Mouse (Mus musculus): ENCODE measurements around the gene Apba3. TPM values are rescaled to one million over a fixed set of nuclear protein-coding genes. Genes with fewer than 3 reads are reported as not detected.

The Apba3 gene
- polyA plus RNA-seq, 1 experiment from 2014 or later, result 63.3 TPM

- ATAC-seq (ENCODE audit: low FRiP score, low read depth), result no peak
- H3K4me1 ChIP-seq, result peaks cover 24% of the 10 kb centered on the region
- H3K4me3 ChIP-seq, result peak overlapping the region; percentile 52
- peaks cover 19% of the 10 kb centered on the region for H3K36me3 ChIP-seq
- peak overlapping the region; percentile 65 for H3K9ac ChIP-seq
- H3K27me3 ChIP-seq, result peaks cover 86% of the 10 kb centered on the region
- peaks cover 5% of the 10 kb centered on the region for H3K9me3 ChIP-seq
- peak overlapping the region; percentile 80 for H3K4me2 ChIP-seq (replicated peaks)
- H3K27ac ChIP-seq, result no peak overlapping the region
- whole genome bisulfite sequencing, result 2% methylated on average over 62 of the region's 62 CpGs
Measured at GRCm38 (mm10) chr10:81257158-81258039, 9.4 kb upstream of the Apba3 start.

DNA sequence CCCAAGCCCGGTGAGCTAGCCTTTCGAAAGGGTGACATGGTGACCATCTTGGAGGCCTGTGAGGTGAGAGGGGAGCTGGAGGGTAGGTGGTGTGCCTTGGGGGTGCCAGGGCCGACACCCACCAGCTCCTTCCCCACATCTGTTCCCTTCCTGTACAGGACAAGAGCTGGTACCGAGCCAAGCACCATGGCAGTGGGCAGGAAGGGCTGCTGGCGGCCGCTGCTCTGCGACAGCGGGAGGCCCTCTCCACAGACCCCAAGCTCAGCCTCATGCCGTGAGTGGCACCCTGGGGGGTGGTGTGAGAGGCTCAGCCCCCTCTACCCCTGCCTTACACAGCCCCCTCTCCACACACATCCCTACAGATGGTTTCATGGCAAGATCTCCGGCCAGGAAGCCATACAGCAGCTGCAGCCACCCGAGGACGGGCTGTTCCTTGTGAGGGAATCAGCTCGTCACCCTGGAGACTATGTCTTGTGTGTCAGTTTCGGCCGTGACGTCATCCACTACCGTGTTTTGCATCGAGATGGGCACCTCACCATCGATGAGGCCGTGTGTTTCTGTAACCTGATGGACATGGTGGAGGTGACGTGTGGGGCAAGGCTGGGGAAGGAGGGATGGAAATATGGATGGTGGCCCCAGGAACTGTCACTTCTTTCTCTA, 7.4 kb upstream of the Apba3 start:
- H3K9ac ChIP-seq, result peak overlapping the region; percentile 35; the same call in 1 of the 2 replicates
- ATAC-seq (ENCODE audit: low FRiP score, low read depth), result no peak
- WGBS, result 37% methylated on average over 21 of the region's 21 CpGs
- H3K27me3 ChIP-seq, result peaks cover 66% of the 10 kb centered on the region
- peaks cover 5% of the 10 kb centered on the region for H3K9me3 ChIP-seq
- H3K4me3 ChIP-seq, result no peak overlapping the region
- peaks cover 15% of the 10 kb centered on the region for H3K4me1 ChIP-seq
- peaks cover 39% of the 10 kb centered on the region for H3K36me3 ChIP-seq
- H3K4me2 ChIP-seq (replicated peaks), result no peak overlapping the region; the same call in 1 of the 2 replicates
- no peak overlapping the region for H3K27ac ChIP-seq

GRCm38 (mm10) chr10:81261025-81261424, 5.7 kb upstream of the Apba3 start:
- 89% methylated on average over 4 of the region's 4 CpGs for WGBS
- no peak overlapping the region for H3K9ac ChIP-seq
- H3K4me3 ChIP-seq, result no peak overlapping the region
- peaks cover 50% of the 10 kb centered on the region for H3K27me3 ChIP-seq
- peaks cover 5% of the 10 kb centered on the region for H3K9me3 ChIP-seq
- H3K4me1 ChIP-seq, result peaks cover 24% of the 10 kb centered on the region
- no peak overlapping the region for H3K27ac ChIP-seq
- H3K4me2 ChIP-seq (replicated peaks), result no peak overlapping the region
- ATAC-seq (ENCODE audit: low FRiP score, low read depth), result no peak
- peaks cover 53% of the 10 kb centered on the region for H3K36me3 ChIP-seq

- H3K9ac ChIP-seq, result peak overlapping the region; percentile 78
Measured at GRCm38 (mm10) chr10:81265540-81265939, 1.2 kb upstream of the Apba3 start.

GRCm38 (mm10) chr10:81268056-81268455, 1.3 kb downstream of the Apba3 start:
- peak overlapping the region; percentile 75 for H3K4me3 ChIP-seq
- ATAC-seq (ENCODE audit: low FRiP score, low read depth), result no peak
- peak overlapping the region; percentile 63; the same call in 1 of the 2 replicates for H3K27ac ChIP-seq
- H3K9me3 ChIP-seq, result no peaks in the 10 kb centered on the region
- H3K9ac ChIP-seq, result peak overlapping the region; percentile 87
- H3K36me3 ChIP-seq, result peaks cover 63% of the 10 kb centered on the region
- H3K4me1 ChIP-seq, result peaks cover 21% of the 10 kb centered on the region
- H3K27me3 ChIP-seq, result no peaks in the 10 kb centered on the region
- peak overlapping the region; percentile 95 for H3K4me2 ChIP-seq (replicated peaks)
- 3% methylated on average over 23 of the region's 23 CpGs for WGBS

More at GRCm38 (mm10) chr10:81265540-81265939, 1.2 kb upstream of the Apba3 start:
- peaks cover 63% of the 10 kb centered on the region for H3K36me3 ChIP-seq
- H3K4me3 ChIP-seq, result peak overlapping the region; percentile 75
- H3K4me1 ChIP-seq, result peaks cover 21% of the 10 kb centered on the region
- peak overlapping the region; percentile 74 for H3K4me2 ChIP-seq (replicated peaks)
- H3K9me3 ChIP-seq, result peaks cover 3% of the 10 kb centered on the region
- no peak overlapping the region for H3K27ac ChIP-seq
- WGBS, result 95% methylated on average over 8 of the region's 8 CpGs
- H3K27me3 ChIP-seq, result peaks cover 5% of the 10 kb centered on the region
- ATAC-seq (ENCODE audit: low FRiP score, low read depth), result no peak

DNA sequence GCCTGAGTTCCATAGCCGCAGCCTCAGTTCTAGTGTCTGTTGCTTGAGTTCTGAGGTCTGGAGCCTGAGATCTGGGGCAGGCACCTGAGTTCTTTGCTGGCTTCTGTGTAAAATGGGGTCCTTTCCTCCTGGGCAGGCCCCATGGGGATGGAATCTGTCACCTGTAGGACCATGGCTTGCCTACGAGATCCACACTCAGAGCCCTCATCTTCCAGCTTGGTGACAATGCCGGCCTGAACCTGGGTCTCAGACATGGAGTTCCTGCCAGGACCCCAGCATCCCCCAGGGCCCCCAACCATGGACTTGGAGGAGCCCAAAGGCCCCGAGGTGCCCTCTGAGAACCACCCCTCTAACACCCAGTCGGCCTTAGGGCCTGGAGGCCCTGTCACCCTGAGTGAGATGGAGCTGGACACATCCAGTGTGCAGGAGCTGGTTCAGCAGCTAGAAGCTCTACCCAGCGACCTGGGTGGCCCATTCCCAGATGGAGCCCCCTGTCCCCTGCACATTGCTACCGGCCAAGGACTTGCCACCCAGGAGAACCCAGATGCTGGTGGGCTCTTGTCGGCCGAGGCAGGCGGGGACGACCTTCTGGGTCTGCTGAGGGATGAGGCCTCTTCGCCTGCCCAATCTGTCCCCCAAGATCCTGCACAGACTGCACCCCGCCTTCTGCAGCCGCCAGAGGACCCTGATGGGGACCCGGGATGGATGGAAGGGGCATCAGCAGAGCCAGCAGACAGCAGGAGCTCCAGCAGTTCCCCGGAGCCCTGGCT, 2.1 kb downstream of the Apba3 start:
- no peaks in the 10 kb centered on the region for H3K9me3 ChIP-seq
- H3K27ac ChIP-seq, result peak overlapping the region; percentile 63; the same call in 1 of the 2 replicates
- H3K4me2 ChIP-seq (replicated peaks), result peak overlapping the region; percentile 95
- H3K4me3 ChIP-seq, result peak overlapping the region; percentile 75
- H3K36me3 ChIP-seq, result peaks cover 63% of the 10 kb centered on the region
- WGBS, result 83% methylated on average over 16 of the region's 16 CpGs
- ATAC-seq (ENCODE audit: low FRiP score, low read depth), result no peak
- H3K4me1 ChIP-seq, result peaks cover 21% of the 10 kb centered on the region
- H3K27me3 ChIP-seq, result no peaks in the 10 kb centered on the region
- peak overlapping the region; percentile 87 for H3K9ac ChIP-seq

GRCm38 (mm10) chr10:81272356-81272755, 5.6 kb downstream of the Apba3 start:
- ATAC-seq (ENCODE audit: low FRiP score, low read depth), result no peak
- Histone ChIP-seq H3K27ac (no peak overlapping the region), H3K36me3 (peaks cover 45% of the 10 kb centered on the region), H3K4me1 (peaks cover 13% of the 10 kb centered on the region), H3K4me2 (replicated peaks) (no peak overlapping the region), H3K4me3 (no peak overlapping the region), H3K9ac (no peak overlapping the region), H3K9me3 (0 out of 2 replicates have a peak, but pooled peaks cover 4% of the 10 kb centered on the region), H3K27me3 (0 out of 2 replicates have a peak, but pooled peaks cover 4% of the 10 kb centered on the region)
- 95% methylated on average over 21 of the region's 21 CpGs for WGBS

- H3K36me3 ChIP-seq, result peaks cover 45% of the 10 kb centered on the region
Measured at GRCm38 (mm10) chr10:81273842-81274241, 7.1 kb downstream of the Apba3 start.

GRCm38 (mm10) chr10:81277676-81278075, 10.9 kb downstream of the Apba3 start:
- no peak overlapping the region for H3K27ac ChIP-seq
- ATAC-seq (ENCODE audit: low FRiP score, low read depth), result no peak
- no peak overlapping the region for H3K9ac ChIP-seq
- peaks cover 45% of the 10 kb centered on the region for H3K27me3 ChIP-seq
- H3K9me3 ChIP-seq, result 0 out of 2 replicates have a peak, but pooled peaks cover 4% of the 10 kb centered on the region
- peaks cover 12% of the 10 kb centered on the region for H3K4me1 ChIP-seq
- 82% methylated on average over 22 of the region's 22 CpGs for WGBS
- H3K4me3 ChIP-seq, result no peak overlapping the region
- peaks cover 13% of the 10 kb centered on the region for H3K36me3 ChIP-seq
- no peak overlapping the region for H3K4me2 ChIP-seq (replicated peaks)

More at GRCm38 (mm10) chr10:81273842-81274241, 7.1 kb downstream of the Apba3 start:
- Histone ChIP-seq H3K27ac (no peak overlapping the region), H3K9me3 (0 out of 2 replicates have a peak, but pooled peaks cover 4% of the 10 kb centered on the region), H3K27me3 (0 out of 2 replicates have a peak, but pooled peaks cover 11% of the 10 kb centered on the region), H3K4me3 (no peak overlapping the region), H3K4me2 (replicated peaks) (no peak overlapping the region), H3K9ac (no peak overlapping the region), H3K4me1 (peaks cover 9% of the 10 kb centered on the region)
- 96% methylated on average over 19 of the region's 19 CpGs for WGBS
- ATAC-seq (ENCODE audit: low FRiP score, low read depth), result no peak

GRCm38 (mm10) chr10:81279496-81279895, 12.7 kb downstream of the Apba3 start:
- Histone ChIP-seq H3K27me3 (peaks cover 64% of the 10 kb centered on the region), H3K4me3 (0 out of 2 replicates have a peak overlapping the region, but pooled peaks have one; percentile 1), H3K27ac (no peak overlapping the region), H3K9me3 (0 out of 2 replicates have a peak, but pooled peaks cover 4% of the 10 kb centered on the region), H3K36me3 (no peaks in the 10 kb centered on the region), H3K9ac (peak overlapping the region; percentile 43), H3K4me2 (replicated peaks) (peak overlapping the region; percentile 41), H3K4me1 (peaks cover 17% of the 10 kb centered on the region)
- WGBS, result 30% methylated on average over 10 of the region's 10 CpGs
- no peak; the same call in 1 of the 2 replicates for ATAC-seq (ENCODE audit: low FRiP score, low read depth)

GRCm38 (mm10) chr10:81284189-81284588, 17.4 kb downstream of the Apba3 start:
- H3K36me3 ChIP-seq, result no peaks in the 10 kb centered on the region
- peaks cover 18% of the 10 kb centered on the region for H3K4me1 ChIP-seq
- no peak overlapping the region for H3K4me2 ChIP-seq (replicated peaks)
- peak overlapping the region; percentile 2; the same call in 1 of the 2 replicates for H3K4me3 ChIP-seq
- 29% methylated on average over 6 of the region's 6 CpGs for WGBS
- H3K27me3 ChIP-seq, result peaks cover 89% of the 10 kb centered on the region
- ATAC-seq (ENCODE audit: low FRiP score, low read depth), result no peak
- no peaks in the 10 kb centered on the region for H3K9me3 ChIP-seq
- no peak overlapping the region for H3K27ac ChIP-seq
- no peak overlapping the region for H3K9ac ChIP-seq

Data from limb, embryonic 13.5 days (tissue).